Mouse (Mus musculus): Measurements from ENCODE around the gene Mgat3. TPM values are rescaled to one million over a fixed set of nuclear protein-coding genes. Genes with fewer than 3 reads are reported as not detected.

Gene Mgat3
- total RNA-seq, 4 experiments from 2014 or later = 112 to 115 (median 114) TPM

GRCm38 (mm10) chr15:80225208-80225607 lies 51.7 kb downstream of the Mgat3 start:
- peak in 1 of 2 experiments; percentile 41 for DNase-seq (ENCODE audit: low spot score in 2 of 2)

- no peak for DNase-seq (ENCODE audit: low spot score in 2 of 2)
These were observed 52.3 kb downstream of the Mgat3 start for GRCm38 (mm10) chr15:80225796-80226195.

- no peak for DNase-seq (ENCODE audit: low spot score in 2 of 2)
These were observed 54.7 kb downstream of the Mgat3 start for GRCm38 (mm10) chr15:80228071-80228800.

GRCm38 (mm10) chr15:80232331-80232730 lies 58.8 kb downstream of the Mgat3 start:
- DNase-seq (ENCODE audit: low spot score in 2 of 2) = no peak

- no peak for DNase-seq (ENCODE audit: low spot score in 2 of 2)
These were observed 59.5 kb downstream of the Mgat3 start for GRCm38 (mm10) chr15:80233053-80233452.

- peak; percentile 96 to 97 for DNase-seq (ENCODE audit: low spot score in 2 of 2)
These were observed 60.4 kb downstream of the Mgat3 start, which contains the start of gene Mief1 for GRCm38 (mm10) chr15:80233733-80234509. TSS of gene Mief1 (plus strand) at chr15:80234018.

- no peak for DNase-seq (ENCODE audit: low spot score in 2 of 2)
These were observed 62.0 kb downstream of the Mgat3 start, which contains the start of gene AC140267.1 for GRCm38 (mm10) chr15:80235535-80235934. TSS of gene AC140267.1 (plus strand) at chr15:80235835.

GRCm38 (mm10) chr15:80248135-80248534 lies 74.6 kb downstream of the Mgat3 start:
- no peak for DNase-seq (ENCODE audit: low spot score in 2 of 2)

GRCm38 (mm10) chr15:80248596-80248995 lies 75.1 kb downstream of the Mgat3 start:
- no peak for DNase-seq (ENCODE audit: low spot score in 2 of 2)

- no peak for DNase-seq (ENCODE audit: low spot score in 2 of 2)
These were observed 76.2 kb downstream of the Mgat3 start for GRCm38 (mm10) chr15:80249672-80250071.

- no peak for DNase-seq (ENCODE audit: low spot score in 2 of 2)
These were observed 77.1 kb downstream of the Mgat3 start for GRCm38 (mm10) chr15:80250586-80250985.

- no peak for DNase-seq (ENCODE audit: low spot score in 2 of 2)
These were observed 80.0 kb downstream of the Mgat3 start for GRCm38 (mm10) chr15:80253530-80253929.

- DNase-seq (ENCODE audit: low spot score in 2 of 2) = no peak
These were observed 80.7 kb downstream of the Mgat3 start for GRCm38 (mm10) chr15:80254207-80254606.

GRCm38 (mm10) chr15:80254847-80255645 lies 81.5 kb downstream of the Mgat3 start, which contains the start of gene Atf4:
TSS of gene Atf4 (plus strand) at chr15:80255184.
- peak; percentile 99 for DNase-seq (ENCODE audit: low spot score in 2 of 2)

GRCm38 (mm10) chr15:80255646-80256121 lies 82.2 kb downstream of the Mgat3 start:
- DNase-seq (ENCODE audit: low spot score in 2 of 2) = peak in 1 of 2 experiments; percentile 62

- DNase-seq (ENCODE audit: low spot score in 2 of 2) = no peak
These were observed 82.7 kb downstream of the Mgat3 start for GRCm38 (mm10) chr15:80256242-80256641.

- DNase-seq (ENCODE audit: low spot score in 2 of 2) = no peak
These were observed 83.4 kb downstream of the Mgat3 start for GRCm38 (mm10) chr15:80256656-80257601.

- DNase-seq (ENCODE audit: low spot score in 2 of 2) = no peak
These were observed 84.2 kb downstream of the Mgat3 start for GRCm38 (mm10) chr15:80257602-80258239.

All from layer of hippocampus, adult 8-10 months (tissue).